Mouse (Mus musculus): ENCODE data around the gene Rnf144b. TPM values are rescaled to one million over a fixed set of nuclear protein-coding genes. Genes with fewer than 3 reads are reported as not detected.

The Rnf144b gene
- polyA plus RNA-seq, 1 experiment from 2014 or later, result 2.5 TPM

DNA sequence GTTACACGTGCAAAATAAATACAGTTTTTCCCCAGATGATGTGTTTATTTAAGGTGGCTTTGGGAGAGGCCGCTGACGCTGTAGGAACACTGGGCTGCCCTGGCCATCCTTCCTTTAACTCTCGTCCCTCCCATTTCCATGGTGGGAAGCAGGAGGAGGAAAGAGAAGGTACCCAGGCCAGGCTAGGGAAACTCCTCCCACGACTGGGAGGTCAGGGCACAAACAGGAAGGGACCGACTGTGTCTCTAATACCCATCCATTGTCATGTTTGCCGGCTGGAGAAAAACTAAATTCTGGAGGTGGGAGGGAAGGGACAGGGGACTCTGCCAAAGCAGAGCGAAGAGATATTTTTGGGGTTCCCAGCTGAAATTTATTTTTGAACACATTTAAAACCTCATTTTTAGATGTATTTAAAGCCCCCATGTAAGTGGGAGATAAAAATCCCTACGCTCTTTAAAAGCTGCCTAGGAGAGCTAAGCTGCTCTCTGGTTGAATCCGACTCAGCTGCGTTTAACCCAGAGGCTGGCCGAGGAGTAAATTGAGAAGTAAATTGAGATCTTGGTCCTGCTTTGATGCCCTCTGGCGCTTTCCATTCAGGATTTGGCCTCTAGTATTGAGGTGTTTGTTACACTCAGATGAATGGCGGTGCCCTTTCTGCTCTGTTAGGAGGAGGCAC is 102.3 kb downstream of the Rnf144b start:
- Histone ChIP-seq H3K4me3 (ENCODE audit: low read depth, low read length) (no peak overlapping the region), H3K4me2 (ENCODE audit: low read depth, low read length) (no peak overlapping the region), H3K27me3 (ENCODE audit: control insufficient read depth, insufficient read depth, low read depth, low read length) (no peaks in the 10 kb centered on the region), H3K4me1 (ENCODE audit: control insufficient read depth, low read depth, low read length) (peaks cover 3% of the 10 kb centered on the region), H3K36me3 (ENCODE audit: control insufficient read depth, insufficient read depth) (no peaks in the 10 kb centered on the region), H3K27ac (ENCODE audit: low read length) (no peak overlapping the region), H3K9me3 (replicated peaks; ENCODE audit: control insufficient read depth, low read length) (no peaks in the 10 kb centered on the region), H3K9ac (ENCODE audit: low read depth, low read length) (no peak overlapping the region)
- no peak; the same call in 1 of the 2 replicates for ATAC-seq (ENCODE audit: low read depth)
- 47% methylated on average over 14 of the region's 14 CpGs for WGBS (ENCODE audit: insufficient replicate concordance)

DNA sequence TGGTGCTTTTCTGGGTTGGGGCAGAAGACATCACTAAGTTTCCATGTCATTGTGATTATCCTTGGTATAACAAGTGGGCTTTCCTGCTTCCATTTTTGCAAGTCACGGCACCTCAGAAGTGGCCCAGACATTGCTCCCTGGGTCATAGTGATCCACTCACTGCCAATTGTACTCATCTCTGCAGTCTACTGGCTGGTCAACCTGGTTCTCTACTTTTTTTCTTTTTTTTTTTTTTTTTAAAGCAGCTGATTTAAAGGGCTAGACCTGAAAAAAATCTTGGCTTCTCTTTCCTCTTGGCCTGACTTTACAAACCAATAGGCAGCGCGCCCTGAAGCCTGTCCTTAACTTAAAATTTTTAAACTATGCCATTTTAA is 102.9 kb downstream of the Rnf144b start:
- Histone ChIP-seq H3K4me2 (ENCODE audit: low read depth, low read length) (no peak overlapping the region), H3K4me1 (ENCODE audit: control insufficient read depth, low read depth, low read length) (peaks cover 3% of the 10 kb centered on the region), H3K27me3 (ENCODE audit: control insufficient read depth, insufficient read depth, low read depth, low read length) (no peaks in the 10 kb centered on the region), H3K9ac (ENCODE audit: low read depth, low read length) (no peak overlapping the region), H3K36me3 (ENCODE audit: control insufficient read depth, insufficient read depth) (no peaks in the 10 kb centered on the region), H3K9me3 (replicated peaks; ENCODE audit: control insufficient read depth, low read length) (no peaks in the 10 kb centered on the region), H3K27ac (ENCODE audit: low read length) (no peak overlapping the region), H3K4me3 (ENCODE audit: low read depth, low read length) (no peak overlapping the region)
- WGBS (ENCODE audit: insufficient replicate concordance), result 71% methylated on average over 3 of the region's 3 CpGs
- ATAC-seq (ENCODE audit: low read depth), result no peak

DNA sequence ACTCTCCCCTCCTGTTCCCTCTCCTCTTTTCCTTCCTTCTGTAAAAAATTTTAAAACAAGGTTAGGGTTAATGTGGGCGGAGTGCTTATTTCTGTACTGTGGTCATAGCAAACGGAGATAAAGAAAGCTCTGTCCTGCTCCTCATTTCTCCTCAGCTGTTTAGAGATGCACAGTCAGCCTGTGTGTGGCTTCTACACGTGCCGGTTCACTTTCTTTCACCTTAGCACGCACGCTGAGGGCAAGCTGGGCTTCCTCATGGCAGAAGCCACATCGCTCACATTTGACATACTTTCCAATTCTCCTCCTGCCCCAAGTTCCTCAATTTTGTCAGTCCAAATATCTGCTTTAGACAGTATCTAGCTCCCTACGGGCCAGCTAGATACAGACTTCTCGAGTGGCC is 103.3 kb downstream of the Rnf144b start:
- Histone ChIP-seq H3K9me3 (replicated peaks; ENCODE audit: control insufficient read depth, low read length) (no peaks in the 10 kb centered on the region), H3K36me3 (ENCODE audit: control insufficient read depth, insufficient read depth) (no peaks in the 10 kb centered on the region), H3K4me3 (ENCODE audit: low read depth, low read length) (no peak overlapping the region), H3K4me2 (ENCODE audit: low read depth, low read length) (no peak overlapping the region), H3K9ac (ENCODE audit: low read depth, low read length) (no peak overlapping the region), H3K4me1 (ENCODE audit: control insufficient read depth, low read depth, low read length) (peaks cover 3% of the 10 kb centered on the region), H3K27ac (ENCODE audit: low read length) (no peak overlapping the region), H3K27me3 (ENCODE audit: control insufficient read depth, insufficient read depth, low read depth, low read length) (no peaks in the 10 kb centered on the region)
- WGBS (ENCODE audit: insufficient replicate concordance), result 25% methylated on average over 9 of the region's 9 CpGs
- ATAC-seq (ENCODE audit: low read depth), result peak; percentile 16; the same call in 1 of the 2 replicates

DNA sequence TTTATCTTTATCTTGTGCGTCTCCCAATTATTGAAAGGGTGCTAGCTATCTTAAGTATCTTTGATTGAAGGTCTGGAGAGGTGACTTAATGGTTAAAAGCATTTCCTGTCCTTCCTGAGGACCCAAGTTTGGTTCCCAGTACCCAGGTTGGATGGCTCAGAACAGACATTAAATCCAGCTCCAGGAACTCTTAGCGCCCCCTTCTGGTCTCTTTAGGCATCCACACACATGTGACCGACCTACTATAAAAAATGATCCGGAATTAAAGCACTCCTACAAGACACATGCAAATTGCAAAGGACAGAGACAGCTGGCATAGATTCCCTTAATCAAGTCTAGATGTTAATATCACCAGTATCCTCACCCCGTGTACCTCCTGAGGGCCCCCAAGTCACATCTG is 104.1 kb downstream of the Rnf144b start:
- H3K9ac ChIP-seq (ENCODE audit: low read depth, low read length), result no peak overlapping the region
- no peaks in the 10 kb centered on the region for H3K9me3 ChIP-seq (replicated peaks; ENCODE audit: control insufficient read depth, low read length)
- no peaks in the 10 kb centered on the region for H3K27me3 ChIP-seq (ENCODE audit: control insufficient read depth, insufficient read depth, low read depth, low read length)
- no peak overlapping the region for H3K27ac ChIP-seq (ENCODE audit: low read length)
- WGBS (ENCODE audit: insufficient replicate concordance), result 75% methylated on average over 5 of the region's 5 CpGs
- no peaks in the 10 kb centered on the region for H3K36me3 ChIP-seq (ENCODE audit: control insufficient read depth, insufficient read depth)
- no peak overlapping the region for H3K4me2 ChIP-seq (ENCODE audit: low read depth, low read length)
- peaks cover 3% of the 10 kb centered on the region for H3K4me1 ChIP-seq (ENCODE audit: control insufficient read depth, low read depth, low read length)
- no peak overlapping the region for H3K4me3 ChIP-seq (ENCODE audit: low read depth, low read length)
- no peak for ATAC-seq (ENCODE audit: low read depth)

DNA sequence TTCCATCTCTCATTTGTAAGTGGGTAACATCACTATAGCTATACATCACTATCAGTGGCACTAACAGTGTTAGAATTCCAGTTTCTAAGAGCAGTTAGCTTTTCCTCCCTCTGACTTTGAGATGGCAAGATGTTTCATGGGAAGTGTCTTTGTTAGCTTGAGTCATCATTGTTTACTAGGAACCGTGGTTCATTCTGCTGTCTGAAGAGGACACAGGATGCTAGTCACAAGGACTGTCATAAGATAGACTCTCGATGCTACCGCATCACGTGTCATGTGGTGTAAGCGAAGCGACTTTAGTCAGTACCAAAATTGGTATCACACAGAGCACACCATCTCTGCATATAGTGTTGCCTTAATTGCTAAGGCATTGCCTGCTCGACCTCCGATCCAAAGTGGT is 105.7 kb downstream of the Rnf144b start:
- H3K36me3 ChIP-seq (ENCODE audit: control insufficient read depth, insufficient read depth), result no peaks in the 10 kb centered on the region
- no peaks in the 10 kb centered on the region for H3K9me3 ChIP-seq (replicated peaks; ENCODE audit: control insufficient read depth, low read length)
- no peak for ATAC-seq (ENCODE audit: low read depth)
- no peaks in the 10 kb centered on the region for H3K27me3 ChIP-seq (ENCODE audit: control insufficient read depth, insufficient read depth, low read depth, low read length)
- H3K9ac ChIP-seq (ENCODE audit: low read depth, low read length), result no peak overlapping the region
- H3K27ac ChIP-seq (ENCODE audit: low read length), result no peak overlapping the region
- no peak overlapping the region for H3K4me3 ChIP-seq (ENCODE audit: low read depth, low read length)
- H3K4me2 ChIP-seq (ENCODE audit: low read depth, low read length), result no peak overlapping the region
- peaks cover 3% of the 10 kb centered on the region for H3K4me1 ChIP-seq (ENCODE audit: control insufficient read depth, low read depth, low read length)
- 74% methylated on average over 8 of the region's 8 CpGs for WGBS (ENCODE audit: insufficient replicate concordance)

DNA sequence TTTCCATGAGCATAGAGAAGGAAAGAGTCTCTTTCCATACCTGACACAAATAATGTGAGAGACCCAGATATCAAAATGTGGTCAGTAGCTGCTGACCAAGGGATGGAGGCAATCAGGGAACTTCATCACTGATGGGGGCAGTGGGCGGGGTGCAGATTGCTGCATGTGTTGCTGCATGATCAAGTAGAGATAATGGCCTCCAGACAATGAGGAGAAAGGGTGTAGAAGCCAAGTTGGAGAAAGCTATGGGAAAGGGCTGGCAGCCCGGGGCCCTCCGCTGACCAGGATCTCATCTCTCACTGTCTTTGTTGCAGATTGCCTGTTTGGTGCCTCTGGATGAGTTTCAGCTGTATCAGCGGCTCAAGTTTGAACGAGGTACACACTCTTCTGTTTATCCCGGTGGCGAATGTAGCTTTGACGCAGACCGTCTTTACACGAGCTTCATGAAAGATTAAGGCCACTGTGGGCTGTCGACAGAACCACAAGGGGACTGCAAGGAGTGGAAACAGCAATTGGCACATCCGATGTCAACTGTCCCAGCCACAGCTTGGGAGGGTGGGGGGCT is 106.3 kb downstream of the Rnf144b start:
- H3K27ac ChIP-seq (ENCODE audit: low read length), result no peak overlapping the region
- H3K4me3 ChIP-seq (ENCODE audit: low read depth, low read length), result no peak overlapping the region
- peaks cover 3% of the 10 kb centered on the region for H3K4me1 ChIP-seq (ENCODE audit: control insufficient read depth, low read depth, low read length)
- H3K9ac ChIP-seq (ENCODE audit: low read depth, low read length), result no peak overlapping the region
- H3K9me3 ChIP-seq (replicated peaks; ENCODE audit: control insufficient read depth, low read length), result no peaks in the 10 kb centered on the region
- H3K36me3 ChIP-seq (ENCODE audit: control insufficient read depth, insufficient read depth), result no peaks in the 10 kb centered on the region
- no peaks in the 10 kb centered on the region for H3K27me3 ChIP-seq (ENCODE audit: control insufficient read depth, insufficient read depth, low read depth, low read length)
- WGBS (ENCODE audit: insufficient replicate concordance), result 78% methylated on average over 12 of the region's 12 CpGs
- ATAC-seq (ENCODE audit: low read depth), result no peak
- no peak overlapping the region for H3K4me2 ChIP-seq (ENCODE audit: low read depth, low read length)

DNA sequence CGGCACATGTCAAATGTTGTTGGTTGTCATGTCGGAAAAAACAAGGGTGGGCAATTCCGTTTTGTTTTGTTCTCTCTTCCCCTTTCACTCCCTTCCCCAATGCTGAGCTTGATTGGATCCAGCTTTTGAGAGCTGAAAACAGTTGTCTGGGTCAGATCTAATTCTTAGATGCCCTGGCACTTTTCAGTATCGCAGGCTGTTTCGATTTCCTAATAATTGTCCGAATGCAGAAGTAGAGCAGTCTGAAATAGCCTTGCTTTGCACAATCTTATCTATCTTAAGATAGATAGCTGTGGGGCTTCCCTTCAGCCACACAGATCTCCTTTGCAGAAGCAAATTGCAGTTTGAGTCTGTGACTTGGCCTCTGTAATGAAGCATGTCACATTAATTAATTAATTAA is 109.7 kb downstream of the Rnf144b start:
- no peak overlapping the region for H3K27ac ChIP-seq (ENCODE audit: low read length)
- H3K9ac ChIP-seq (ENCODE audit: low read depth, low read length), result no peak overlapping the region
- WGBS (ENCODE audit: insufficient replicate concordance), result 72% methylated on average over 6 of the region's 6 CpGs
- H3K4me1 ChIP-seq (ENCODE audit: control insufficient read depth, low read depth, low read length), result no peaks in the 10 kb centered on the region
- no peak for ATAC-seq (ENCODE audit: low read depth)
- no peaks in the 10 kb centered on the region for H3K27me3 ChIP-seq (ENCODE audit: control insufficient read depth, insufficient read depth, low read depth, low read length)
- no peaks in the 10 kb centered on the region for H3K36me3 ChIP-seq (ENCODE audit: control insufficient read depth, insufficient read depth)
- no peaks in the 10 kb centered on the region for H3K9me3 ChIP-seq (replicated peaks; ENCODE audit: control insufficient read depth, low read length)
- H3K4me2 ChIP-seq (ENCODE audit: low read depth, low read length), result no peak overlapping the region
- H3K4me3 ChIP-seq (ENCODE audit: low read depth, low read length), result no peak overlapping the region

DNA sequence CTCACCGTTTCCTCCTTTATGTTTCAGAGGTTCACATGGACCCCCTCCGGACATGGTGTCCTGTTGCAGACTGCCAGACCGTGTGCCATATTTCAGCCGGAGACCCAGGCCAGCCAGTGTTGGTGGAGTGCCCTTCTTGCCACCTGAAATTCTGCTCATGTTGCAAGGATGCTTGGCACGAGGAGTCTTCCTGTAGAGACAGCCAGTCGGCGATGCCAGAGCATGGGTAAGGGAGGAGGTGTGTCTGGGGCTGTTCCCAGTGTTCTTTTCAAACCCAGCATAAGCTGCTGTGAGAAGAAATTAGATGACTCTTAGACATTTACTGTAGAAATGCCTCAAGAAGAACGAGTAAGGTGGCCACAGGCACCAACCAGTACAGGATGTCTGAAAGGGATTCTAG is 114.9 kb downstream of the Rnf144b start:
- Histone ChIP-seq H3K27me3 (ENCODE audit: control insufficient read depth, insufficient read depth, low read depth, low read length) (no peaks in the 10 kb centered on the region), H3K36me3 (ENCODE audit: control insufficient read depth, insufficient read depth) (no peaks in the 10 kb centered on the region), H3K9ac (ENCODE audit: low read depth, low read length) (no peak overlapping the region), H3K4me3 (ENCODE audit: low read depth, low read length) (no peak overlapping the region), H3K27ac (ENCODE audit: low read length) (no peak overlapping the region), H3K4me2 (ENCODE audit: low read depth, low read length) (no peak overlapping the region), H3K9me3 (replicated peaks; ENCODE audit: control insufficient read depth, low read length) (no peaks in the 10 kb centered on the region), H3K4me1 (ENCODE audit: control insufficient read depth, low read depth, low read length) (no peaks in the 10 kb centered on the region)
- no peak for ATAC-seq (ENCODE audit: low read depth)
- 70% methylated on average over 8 of the region's 8 CpGs for WGBS (ENCODE audit: insufficient replicate concordance)

DNA sequence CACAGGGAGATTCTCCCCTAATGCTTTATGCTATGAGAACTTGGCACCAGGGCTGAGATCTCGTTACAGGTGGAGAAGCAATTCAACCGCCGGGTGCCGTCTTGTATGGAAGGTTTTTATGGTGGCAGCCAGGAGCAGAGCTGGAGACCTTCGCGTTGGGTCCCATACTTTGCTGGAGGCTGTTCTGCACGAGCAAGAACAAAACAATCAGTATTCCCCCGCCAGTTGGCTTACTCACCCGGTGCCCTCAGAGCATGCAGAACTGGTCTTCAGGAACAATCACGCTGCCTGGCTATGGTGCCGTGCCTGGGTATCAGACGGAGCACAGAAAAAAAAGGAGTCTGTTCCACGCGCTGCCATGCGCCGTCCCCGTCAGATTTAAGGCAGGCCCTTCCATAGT is 115.7 kb downstream of the Rnf144b start:
- no peaks in the 10 kb centered on the region for H3K4me1 ChIP-seq (ENCODE audit: control insufficient read depth, low read depth, low read length)
- H3K27ac ChIP-seq (ENCODE audit: low read length), result no peak overlapping the region
- H3K9me3 ChIP-seq (replicated peaks; ENCODE audit: control insufficient read depth, low read length), result no peaks in the 10 kb centered on the region
- peaks cover 7% of the 10 kb centered on the region for H3K36me3 ChIP-seq (ENCODE audit: control insufficient read depth, insufficient read depth)
- no peak overlapping the region for H3K4me2 ChIP-seq (ENCODE audit: low read depth, low read length)
- H3K9ac ChIP-seq (ENCODE audit: low read depth, low read length), result no peak overlapping the region
- 77% methylated on average over 17 of the region's 17 CpGs for WGBS (ENCODE audit: insufficient replicate concordance)
- H3K4me3 ChIP-seq (ENCODE audit: low read depth, low read length), result no peak overlapping the region
- no peak for ATAC-seq (ENCODE audit: low read depth)
- H3K27me3 ChIP-seq (ENCODE audit: control insufficient read depth, insufficient read depth, low read depth, low read length), result no peaks in the 10 kb centered on the region
